Mouse (Mus musculus): ENCODE results near the gene Fam131a. TPM values are rescaled to one million over a fixed set of nuclear protein-coding genes. Genes with fewer than 3 reads are reported as not detected.

Fam131a gene
- total RNA-seq, 1 experiment = 1.9 TPM

DNA sequence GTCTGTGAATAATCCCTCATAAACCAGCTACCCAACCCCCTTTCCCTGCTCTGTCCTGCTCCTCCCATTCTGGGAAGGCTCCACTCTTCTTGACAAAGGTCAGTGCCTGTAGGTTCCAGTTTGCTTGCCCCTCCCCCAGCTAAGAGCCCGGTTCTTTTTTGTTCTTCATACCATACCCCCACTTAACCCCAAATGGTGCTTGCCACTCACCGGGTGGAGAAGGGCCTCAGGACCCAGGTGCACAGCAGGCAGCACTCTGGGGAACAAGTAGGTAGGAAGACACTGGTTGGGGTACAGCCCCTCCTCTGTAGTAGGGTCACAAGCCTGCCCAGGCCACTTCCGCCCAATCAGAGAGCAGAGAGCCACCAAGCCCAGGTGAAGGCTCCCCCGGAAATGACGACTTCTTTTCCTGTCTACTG is 37.3 kb downstream of the Fam131a start:
- peaks cover 1% of the 10 kb centered on the region; the same call in 1 of the 2 replicates for H3K36me3 ChIP-seq (ENCODE audit: control insufficient read depth, insufficient read depth, low read length, poor library complexity, severe bottlenecking)
- 0 out of 2 replicates have a peak overlapping the region, but pooled peaks have one; percentile 12 for H3K9ac ChIP-seq (ENCODE audit: insufficient read depth, low read depth, low read length, poor library complexity, severe bottlenecking)
- in situ Hi-C loops (cut with MboI; ENCODE audit: low sequenced_read_pairs in 2 of 2, unreplicated experiment in 2 of 2) = no loop called here
- peak overlapping the region; percentile 42 to 49 for H3K4me3 ChIP-seq (ENCODE audit: insufficient read depth in 1 of 2, low read depth in 1 of 2, low read length in 2 of 2, poor library complexity in 1 of 2, severe bottlenecking in 1 of 2)
- peaks cover 5 to 18% of the 10 kb centered on the region in 2 experiments; a peak in 2 of 4 replicates for H3K4me1 ChIP-seq (ENCODE audit: control insufficient read depth in 2 of 2, insufficient read depth in 2 of 2, low read length in 2 of 2, poor library complexity in 1 of 2)
- no peaks in the 10 kb centered on the region for H3K9me3 ChIP-seq (ENCODE audit: control insufficient read depth, insufficient read depth, low read depth, low read length)
- no peak for DNase-seq (ENCODE audit: low read depth, low spot score)
- TF ChIP-seq ZNF384 (IDR thresholded peaks at IDR 0.05; ENCODE audit: low read depth, low read length) (no peak), ZC3H11A (IDR thresholded peaks at IDR 0.05; ENCODE audit: borderline replicate concordance, low read depth, low read length) (no peak), CHD2 (IDR thresholded peaks at IDR 0.05; ENCODE audit: low read depth, low read length) (0 out of 2 replicates have a peak, but pooled peaks have one; percentile 31), MAFK (IDR thresholded peaks at IDR 0.05; ENCODE audit: insufficient read depth, low read depth, low read length) (no peak)
- peak overlapping the region; percentile 63; the same call in 1 of the 2 replicates for H3K27ac ChIP-seq (ENCODE audit: insufficient read depth, low read depth, low read length, poor library complexity, severe bottlenecking)

DNA sequence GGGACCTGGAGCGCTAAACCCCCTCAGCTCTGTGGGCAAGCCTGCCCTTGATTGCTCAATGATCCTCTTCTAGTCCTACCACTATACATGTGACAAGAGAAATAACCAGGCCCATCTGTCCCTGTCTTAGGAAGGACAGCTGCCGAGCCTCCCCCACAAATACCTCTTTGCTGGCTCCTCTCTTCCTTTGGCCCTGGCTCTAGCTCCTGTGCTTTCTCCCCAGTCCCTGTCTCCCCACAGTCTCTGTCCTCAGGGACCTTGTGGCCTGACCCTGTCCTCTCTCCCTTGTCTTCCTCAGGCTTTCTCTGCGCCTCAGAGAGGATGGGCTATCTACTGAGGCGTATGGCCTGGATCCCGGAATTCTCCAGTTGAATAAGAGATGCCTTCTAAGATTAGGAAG is 38.6 kb downstream of the Fam131a start:
- Histone ChIP-seq H3K9me3 (ENCODE audit: control insufficient read depth, insufficient read depth, low read depth, low read length) (no peaks in the 10 kb centered on the region), H3K9ac (ENCODE audit: insufficient read depth, low read depth, low read length, poor library complexity, severe bottlenecking) (no peak overlapping the region; the same call in 1 of the 2 replicates), H3K4me3 (ENCODE audit: insufficient read depth in 1 of 2, low read depth in 1 of 2, low read length in 2 of 2, poor library complexity in 1 of 2, severe bottlenecking in 1 of 2) (peak overlapping the region in 1 of 2 experiments; percentile 87; a peak in 1 of 4 replicates), H3K27ac (ENCODE audit: insufficient read depth, low read depth, low read length, poor library complexity, severe bottlenecking) (no peak overlapping the region), H3K4me1 (ENCODE audit: control insufficient read depth in 2 of 2, insufficient read depth in 2 of 2, low read length in 2 of 2, poor library complexity in 1 of 2) (peaks cover 5 to 16% of the 10 kb centered on the region in 2 experiments; a peak in 2 of 4 replicates), H3K36me3 (ENCODE audit: control insufficient read depth, insufficient read depth, low read length, poor library complexity, severe bottlenecking) (no peaks in the 10 kb centered on the region; the same call in 1 of the 2 replicates)
- TF ChIP-seq HCFC1 (IDR thresholded peaks at IDR 0.05; ENCODE audit: borderline replicate concordance, insufficient read depth, low read length) (no peak), ZNF384 (IDR thresholded peaks at IDR 0.05; ENCODE audit: low read depth, low read length) (no peak), MAFK (IDR thresholded peaks at IDR 0.05; ENCODE audit: insufficient read depth, low read depth, low read length) (no peak), CHD2 (IDR thresholded peaks at IDR 0.05; ENCODE audit: low read depth, low read length) (no peak), ZC3H11A (IDR thresholded peaks at IDR 0.05; ENCODE audit: borderline replicate concordance, low read depth, low read length) (no peak)
- in situ Hi-C loops (cut with MboI; ENCODE audit: low sequenced_read_pairs in 2 of 2, unreplicated experiment in 2 of 2) = no loop called here
- DNase-seq (ENCODE audit: low read depth, low spot score) = no peak

DNA sequence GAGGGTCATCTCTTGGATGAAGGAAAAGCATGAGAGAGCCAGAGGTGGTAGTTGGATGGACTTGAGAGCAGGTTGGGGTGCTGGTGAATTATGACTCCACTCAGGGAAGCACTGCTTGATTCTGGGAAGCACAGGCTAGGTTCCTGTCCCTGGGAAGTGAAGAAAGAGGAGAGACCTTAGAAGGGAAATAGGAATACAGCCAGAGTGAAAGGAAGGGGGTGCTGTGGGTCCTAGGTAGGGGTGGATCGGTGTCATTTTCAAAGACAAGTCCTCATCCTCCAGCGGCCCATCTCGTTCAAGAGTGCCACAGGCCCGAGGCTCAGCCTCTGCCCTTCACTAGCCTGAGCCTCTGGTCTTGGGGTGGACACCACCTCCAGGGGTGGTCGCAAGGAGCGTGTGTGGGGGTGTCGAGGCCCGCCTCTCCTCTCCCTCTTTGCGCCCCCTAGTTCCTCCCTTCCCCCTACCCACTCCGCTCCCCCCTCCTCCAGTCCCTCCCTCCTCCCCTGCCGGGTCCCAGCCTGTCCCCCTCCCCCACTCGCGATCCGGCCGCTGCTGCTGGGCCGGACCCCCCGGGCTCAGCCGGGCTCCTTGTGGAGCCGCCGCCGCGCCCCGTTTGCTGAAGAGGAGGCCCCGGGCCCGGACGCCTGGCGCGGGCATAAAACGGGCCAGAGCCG is 39.3 kb downstream of the Fam131a start:
- no peaks in the 10 kb centered on the region for H3K9me3 ChIP-seq (ENCODE audit: control insufficient read depth, insufficient read depth, low read depth, low read length)
- H3K36me3 ChIP-seq (ENCODE audit: control insufficient read depth, insufficient read depth, low read length, poor library complexity, severe bottlenecking) = no peaks in the 10 kb centered on the region; the same call in 1 of the 2 replicates
- no peak for TF ChIP-seq ZNF384 (IDR thresholded peaks at IDR 0.05; ENCODE audit: low read depth, low read length)
- no peak for TF ChIP-seq ZC3H11A (IDR thresholded peaks at IDR 0.05; ENCODE audit: borderline replicate concordance, low read depth, low read length)
- TF ChIP-seq MAFK (IDR thresholded peaks at IDR 0.05; ENCODE audit: insufficient read depth, low read depth, low read length) = no peak
- TF ChIP-seq CHD2 (IDR thresholded peaks at IDR 0.05; ENCODE audit: low read depth, low read length) = no peak
- TF ChIP-seq HCFC1 (IDR thresholded peaks at IDR 0.05; ENCODE audit: borderline replicate concordance, insufficient read depth, low read length) = no peak
- in situ Hi-C loops (cut with MboI; ENCODE audit: low sequenced_read_pairs in 2 of 2, unreplicated experiment in 2 of 2) = no loop called here
- H3K4me3 ChIP-seq (ENCODE audit: insufficient read depth in 1 of 2, low read depth in 1 of 2, low read length in 2 of 2, poor library complexity in 1 of 2, severe bottlenecking in 1 of 2) = peak overlapping the region; percentile 85 to 87
- H3K9ac ChIP-seq (ENCODE audit: insufficient read depth, low read depth, low read length, poor library complexity, severe bottlenecking) = peak overlapping the region; percentile 58
- peaks cover 5 to 16% of the 10 kb centered on the region in 2 experiments; a peak in 2 of 4 replicates for H3K4me1 ChIP-seq (ENCODE audit: control insufficient read depth in 2 of 2, insufficient read depth in 2 of 2, low read length in 2 of 2, poor library complexity in 1 of 2)
- no peak overlapping the region for H3K27ac ChIP-seq (ENCODE audit: insufficient read depth, low read depth, low read length, poor library complexity, severe bottlenecking)
- DNase-seq (ENCODE audit: low read depth, low spot score) = no peak

DNA sequence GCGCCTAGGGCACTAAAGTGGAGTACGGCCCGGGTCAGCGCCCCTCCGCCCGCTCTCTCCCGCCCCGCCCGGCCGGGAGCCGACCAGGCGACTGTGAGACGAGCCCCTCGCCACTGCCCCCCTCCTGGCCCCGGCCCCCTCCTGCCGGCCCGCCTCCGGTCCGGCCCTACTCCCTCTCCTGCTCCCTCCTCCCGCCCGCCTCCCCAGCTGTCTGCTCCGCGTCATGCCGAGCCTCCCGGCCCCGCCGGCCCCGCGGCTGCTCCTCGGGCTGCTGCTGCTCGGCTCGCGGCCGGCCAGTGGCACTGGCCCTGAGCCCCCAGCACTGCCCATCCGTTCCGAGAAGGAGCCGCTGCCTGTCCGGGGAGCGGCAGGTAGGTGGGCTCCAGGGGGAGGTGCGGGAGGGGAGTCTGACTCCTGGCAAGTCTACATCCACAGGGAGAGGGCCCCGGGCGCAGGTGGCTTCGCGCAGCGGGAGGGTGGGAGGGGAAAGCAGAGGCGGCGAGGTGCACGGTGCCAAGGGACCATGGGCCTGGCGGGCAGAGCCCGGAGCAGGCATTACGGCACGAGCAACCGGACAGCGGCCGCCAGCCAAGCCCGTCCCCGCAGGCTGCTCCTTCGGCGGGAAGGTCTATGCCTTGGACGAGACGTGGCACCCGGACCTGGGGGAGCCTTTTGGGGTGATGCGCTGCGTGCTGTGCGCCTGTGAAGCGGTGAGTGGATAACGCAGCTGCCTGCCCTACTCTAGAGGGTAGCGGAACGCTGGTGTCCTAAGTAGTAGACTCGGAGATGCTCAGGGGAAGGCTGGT is 40.1 kb downstream of the Fam131a start, which contains the start of gene Chrd:
Gene Chrd, plus strand, starts transcription at position 203 of the 806 bp plus-strand sequence.
- Histone ChIP-seq H3K9ac (ENCODE audit: insufficient read depth, low read depth, low read length, poor library complexity, severe bottlenecking) (peak within 1 kb of the TSS; percentile 58), H3K36me3 (ENCODE audit: control insufficient read depth, insufficient read depth, low read length, poor library complexity, severe bottlenecking) (no peaks in the 10 kb centered on the region; the same call in 1 of the 2 replicates), H3K4me1 (ENCODE audit: control insufficient read depth in 2 of 2, insufficient read depth in 2 of 2, low read length in 2 of 2, poor library complexity in 1 of 2) (peaks cover 5 to 16% of the 10 kb centered on the region in 2 experiments; a peak in 2 of 4 replicates), H3K27ac (ENCODE audit: insufficient read depth, low read depth, low read length, poor library complexity, severe bottlenecking) (no peak within 1 kb of the TSS), H3K4me3 (ENCODE audit: insufficient read depth in 1 of 2, low read depth in 1 of 2, low read length in 2 of 2, poor library complexity in 1 of 2, severe bottlenecking in 1 of 2) (peak within 1 kb of the TSS; percentile 85 to 87), H3K9me3 (ENCODE audit: control insufficient read depth, insufficient read depth, low read depth, low read length) (no peaks in the 10 kb centered on the region)
- TF ChIP-seq HCFC1 (IDR thresholded peaks at IDR 0.05; ENCODE audit: borderline replicate concordance, insufficient read depth, low read length) = no peak
- TF ChIP-seq ZNF384 (IDR thresholded peaks at IDR 0.05; ENCODE audit: low read depth, low read length) = no peak
- TF ChIP-seq MAFK (IDR thresholded peaks at IDR 0.05; ENCODE audit: insufficient read depth, low read depth, low read length) = no peak
- no peak for TF ChIP-seq CHD2 (IDR thresholded peaks at IDR 0.05; ENCODE audit: low read depth, low read length)
- no peak for TF ChIP-seq ZC3H11A (IDR thresholded peaks at IDR 0.05; ENCODE audit: borderline replicate concordance, low read depth, low read length)
- no peak for DNase-seq (ENCODE audit: low read depth, low spot score)
- in situ Hi-C loops (cut with MboI; ENCODE audit: low sequenced_read_pairs in 2 of 2, unreplicated experiment in 2 of 2) = no loop called here
